Mouse (Mus musculus): ENCODE measurements at regions not wholly inside any gene's neighbourhood (a gene's known extent, or its start where the extent isn't known, plus 50 kb on each side); places are given as distances from the start of the nearest gene placed in this dataset.

DNA sequence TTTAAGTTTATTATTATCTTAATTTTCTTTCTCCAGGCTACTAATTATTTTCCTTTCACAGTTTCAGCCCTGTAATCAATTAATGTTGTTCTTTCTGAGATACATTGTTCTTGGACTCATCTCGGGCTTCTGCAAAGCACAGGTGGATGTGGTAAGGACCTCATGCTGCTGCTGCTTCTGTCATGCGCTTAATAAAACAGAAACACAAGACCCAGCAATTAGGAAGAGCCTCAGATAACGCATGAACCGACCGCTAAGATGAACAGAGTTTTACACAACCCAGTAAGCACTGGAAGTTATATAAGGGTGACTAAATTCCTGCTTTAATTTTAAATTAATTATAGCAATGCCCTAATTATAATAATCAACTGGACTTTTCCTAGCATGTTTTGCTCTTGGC, 70.7 kb upstream of the Gk2 start:
- no peak for DNase-seq (ENCODE audit: low spot score in 2 of 2)
